Mouse (Mus musculus) CH12.LX (cell line): ENCODE measurements around the gene Dcbld1. TPM values are rescaled to one million over a fixed set of nuclear protein-coding genes. Genes with fewer than 3 reads are reported as not detected.

ENCODE experiments used
- DNase-seq: peaks from one replicate; pipeline ENCODE4 v3.0.0-alpha.2; 2013; ENCODE audit errors: extremely low read depth
- H3K27ac ChIP-seq: 2 replicates; pipeline ENCODE4 v1.5.1; 2012; ENCODE audit warnings: low read depth, mild to moderate bottlenecking, control low read depth, moderate library complexity; ENCODE audit not compliant: insufficient read depth
- H3K27me3 ChIP-seq: replicated peaks from 2 replicates; pipeline ENCODE3; 2012; ENCODE audit warnings: inconsistent platforms
- H3K36me3 ChIP-seq, 2 experiments: replicated peaks in 1 of 2; 2 replicates each; pipeline versions ENCODE3 to v1.6.1; 2012; ENCODE audit warnings: inconsistent platforms in 1 of 2, low read length in 1 of 2, mild to moderate bottlenecking in 1 of 2, mixed read lengths in 1 of 2, moderate library complexity in 1 of 2; ENCODE audit not compliant: control insufficient read depth in 1 of 2, insufficient read depth in 1 of 2
- H3K4me1 ChIP-seq, 2 experiments: 2 replicates each; pipeline ENCODE4 v1.6.1; 2012; ENCODE audit warnings: inconsistent platforms in 1 of 2, moderate library complexity in 1 of 2; ENCODE audit not compliant: insufficient read depth in 2 of 2, control insufficient read depth in 1 of 2
- H3K4me2 ChIP-seq: 2 replicates; pipeline ENCODE4 v1.6.1; 2012; ENCODE audit warnings: low read depth, mild to moderate bottlenecking, control low read depth; ENCODE audit not compliant: poor library complexity, insufficient read depth, severe bottlenecking
- H3K4me3 ChIP-seq, 3 experiments: fragments of 150-350 bp in 1 of 3; sonication (generic) in 1 of 3; replicated peaks in 1 of 3; 2 replicates each; pipeline versions ENCODE3 to v1.5.1; 2011 to 2012; ENCODE audit warnings: low read depth in 2 of 3, low read length in 2 of 3, mild to moderate bottlenecking in 2 of 3, moderate library complexity in 2 of 3, control low read depth in 1 of 3, improper control_type of control experiment in 1 of 3, inconsistent platforms in 1 of 3, mixed read lengths in 1 of 3; ENCODE audit not compliant: poor library complexity in 1 of 3
- H3K79me2 ChIP-seq: replicated peaks from 2 replicates; pipeline ENCODE4 v1.6.1; 2012; ENCODE audit warnings: mild to moderate bottlenecking, moderate library complexity; ENCODE audit not compliant: control insufficient read depth, poor library complexity, insufficient read depth, severe bottlenecking; ENCODE audit errors: extremely low read depth
- H3K9ac ChIP-seq: 2 replicates; pipeline ENCODE4 v1.6.1; 2012; ENCODE audit warnings: low read depth, mild to moderate bottlenecking, control low read depth, moderate library complexity; ENCODE audit not compliant: insufficient read depth
- H3K9me3 ChIP-seq: replicated peaks from 2 replicates; pipeline ENCODE3; 2012; ENCODE audit warnings: low read length, inconsistent platforms, mixed read lengths
- CHD1 ChIP-seq: IDR thresholded peaks from 2 replicates; pipeline ENCODE4 v1.6.1; 2012; ENCODE audit warnings: low read depth, low read length, improper control_type of control experiment, inconsistent platforms
- CHD2 ChIP-seq: IDR thresholded peaks from 2 replicates; pipeline ENCODE4 v1.6.1; 2011; ENCODE audit warnings: low read length, improper control_type of control experiment
- CTCF ChIP-seq, 2 experiments: IDR thresholded peaks in 1 of 2; conservative IDR thresholded peaks in 1 of 2; 2 replicates each; pipeline ENCODE4 v1.5.1; 2011 to 2012; ENCODE audit warnings: low read depth in 2 of 2, low read length in 2 of 2, improper control_type of control experiment in 1 of 2, inconsistent platforms in 1 of 2, mild to moderate bottlenecking in 1 of 2, moderate library complexity in 1 of 2
- ETS1 ChIP-seq: conservative IDR thresholded peaks from 2 replicates; pipeline ENCODE4 v1.6.1; 2012; ENCODE audit warnings: low read depth, mild to moderate bottlenecking, inconsistent platforms, low read length, improper control_type of control experiment, moderate library complexity
- HCFC1 ChIP-seq: IDR thresholded peaks from 2 replicates; pipeline ENCODE4 v1.6.1; 2012; ENCODE audit warnings: low read depth, mild to moderate bottlenecking, inconsistent platforms, low read length, improper control_type of control experiment
- IRF4 ChIP-seq: IDR thresholded peaks from 2 replicates; pipeline ENCODE4 v1.6.1; 2014; ENCODE audit warnings: low read depth, mild to moderate bottlenecking, inconsistent platforms, low read length, improper control_type of control experiment
- KAT2A ChIP-seq: IDR thresholded peaks from 2 replicates; pipeline ENCODE4 v1.6.1; 2012; ENCODE audit warnings: low read length, improper control_type of control experiment, inconsistent platforms; ENCODE audit not compliant: insufficient replicate concordance
- MAZ ChIP-seq: IDR thresholded peaks from 2 replicates; pipeline ENCODE4 v1.6.1; 2012; ENCODE audit warnings: low read depth, mild to moderate bottlenecking, inconsistent platforms, low read length, improper control_type of control experiment, moderate library complexity
- MEF2A ChIP-seq: IDR thresholded peaks from 2 replicates; pipeline ENCODE4 v1.6.1; 2014; ENCODE audit warnings: low read depth, mild to moderate bottlenecking, inconsistent platforms, low read length, improper control_type of control experiment, borderline replicate concordance
- MXI1 ChIP-seq: IDR thresholded peaks from 2 replicates; pipeline ENCODE4 v1.6.1; 2011; ENCODE audit warnings: mild to moderate bottlenecking, low read depth, low read length, improper control_type of control experiment
- NRF1 ChIP-seq: IDR thresholded peaks from 2 replicates; pipeline ENCODE4 v1.6.1; 2014; ENCODE audit warnings: low read depth, mild to moderate bottlenecking, inconsistent platforms, low read length, improper control_type of control experiment, moderate library complexity
- PAX5 ChIP-seq: IDR thresholded peaks from 2 replicates; pipeline ENCODE4 v1.6.1; 2012; ENCODE audit warnings: low read length, inconsistent platforms, mixed read lengths
- POLR2AphosphoS2 ChIP-seq: IDR thresholded peaks from 2 replicates; pipeline ENCODE4 v1.6.1; 2011; ENCODE audit warnings: low read depth, low read length, improper control_type of control experiment
- RAD21 ChIP-seq: IDR thresholded peaks from 2 replicates; pipeline ENCODE4 v1.6.1; 2011; ENCODE audit warnings: low read depth, mild to moderate bottlenecking, low read length, improper control_type of control experiment, moderate library complexity
- SMC3 ChIP-seq: IDR thresholded peaks from 2 replicates; pipeline ENCODE4 v1.6.1; 2011; ENCODE audit warnings: low read depth, low read length, improper control_type of control experiment
- TBP ChIP-seq: conservative IDR thresholded peaks from 2 replicates; pipeline ENCODE4 v1.6.1; 2011; ENCODE audit warnings: low read depth, low read length, improper control_type of control experiment
- UBTF ChIP-seq: IDR thresholded peaks from 2 replicates; pipeline ENCODE4 v1.6.1; 2012; ENCODE audit warnings: low read depth, mild to moderate bottlenecking, inconsistent platforms, low read length, improper control_type of control experiment, moderate library complexity
- USF1 ChIP-seq: IDR thresholded peaks from 2 replicates; pipeline ENCODE4 v1.6.1; 2014; ENCODE audit warnings: low read depth, mild to moderate bottlenecking, inconsistent platforms, low read length, improper control_type of control experiment
- ZKSCAN1 ChIP-seq: IDR thresholded peaks from 2 replicates; pipeline ENCODE4 v1.6.1; 2012; ENCODE audit warnings: low read depth, inconsistent platforms, low read length, improper control_type of control experiment, borderline replicate concordance
- ZMIZ1 ChIP-seq: IDR thresholded peaks from 2 replicates; pipeline ENCODE4 v1.6.1; 2012; ENCODE audit warnings: low read depth, mild to moderate bottlenecking, inconsistent platforms, low read length, improper control_type of control experiment
- ZNF384 ChIP-seq: IDR thresholded peaks from 2 replicates; pipeline ENCODE4 v1.6.1; 2012; ENCODE audit warnings: low read depth, low read length, improper control_type of control experiment, inconsistent platforms
- dilution Hi-C: fragments of 300-500 bp; cut with MboI; formaldehyde crosslinking; loops from 2 replicates; pipeline ENCODE4 v1.14.3; 2020; ENCODE audit warnings: low sequenced_read_pairs; ENCODE audit not compliant: extremely low pct_unique_long_range_greater_than_20kb, extremely low pct_ligation_motif_present
- in situ Hi-C: fragments of 300-500 bp; cut with MboI; formaldehyde crosslinking; loops from 3 replicates; pipeline ENCODE4 v1.14.3; 2019; ENCODE audit warnings: low sequenced_read_pairs, low pct_ligation_motif_present, low pct_unique_long_range_greater_than_20kb, mixed read lengths
- polyA plus RNA-seq: library from polyadenylated mRNA; unstranded; fragments of >175 nt; gene quantifications from 2 replicates; pipeline ENCODE4 v1.2.1, GENCODE M21; 2012; ENCODE audit warnings: low read depth; ENCODE audit not compliant: insufficient read length
- total RNA-seq, 2 experiments: library from RNA; depleted of rRNA; stranded (reverse); fragments of 300-350 nt in 1 of 2; fragments of >200 nt in 1 of 2; gene quantifications; 2 replicates each; pipeline ENCODE4 v1.2.3; 2012 to 2014

The Dcbld1 gene
- total and polyA plus RNA-seq, 3 experiments = 0.93 to 3.5 (median 2.7) TPM

- H3K36me3 ChIP-seq = no peaks in the 10 kb centered on the region
- H3K4me1 ChIP-seq = peaks cover 0 to 7% of the 10 kb centered on the region in 2 experiments; a peak in 2 of 4 replicates
- dilution Hi-C loops (no loop called here), in situ Hi-C loops (loop anchor here (5.0 kb wide), 1 partner anchor 153 kb away; the partner anchor contains the start of gene Nepn)
- no peak overlapping the region for H3K4me3 ChIP-seq
- H3K27me3 ChIP-seq = peaks cover 3% of the 10 kb centered on the region
- no peak for DNase-seq
- no peaks in the 10 kb centered on the region for H3K9me3 ChIP-seq
- H3K79me2 ChIP-seq = no peaks in the 10 kb centered on the region
- H3K27ac ChIP-seq = no peak overlapping the region
- TF ChIP-seq HCFC1 (no peak), ZNF384 (0 out of 2 replicates have a peak, but pooled peaks have one; percentile 4)
- H3K9ac ChIP-seq = no peak overlapping the region
- H3K4me2 ChIP-seq = peak overlapping the region; percentile 71; the same call in 1 of the 2 replicates
These were observed 1.2 kb downstream of the Dcbld1 start for GRCm38 (mm10) chr10:52234654-52234981.

GRCm38 (mm10) chr10:52235461-52235860 is 2.0 kb downstream of the Dcbld1 start:
- in situ Hi-C loops = no loop called here
- dilution Hi-C loops = no loop called here
- TF ChIP-seq IRF4 (no peak), CHD2 (no peak), RAD21 (no peak), ETS1 (no peak), ZNF384 (no peak), USF1 (no peak), UBTF (no peak), TBP (no peak), NRF1 (no peak), MAZ (no peak), CHD1 (no peak), PAX5 (no peak)
- Histone ChIP-seq H3K4me1 (peaks cover 0 to 7% of the 10 kb centered on the region in 2 experiments; a peak in 2 of 4 replicates), H3K27me3 (peaks cover 3% of the 10 kb centered on the region), H3K4me3 (no peak overlapping the region), H3K4me2 (no peak overlapping the region), H3K9ac (no peak overlapping the region), H3K79me2 (no peaks in the 10 kb centered on the region), H3K9me3 (no peaks in the 10 kb centered on the region), H3K36me3 (no peaks in the 10 kb centered on the region), H3K27ac (no peak overlapping the region)
- DNase-seq = no peak

- in situ Hi-C loops (no loop called here), dilution Hi-C loops (no loop called here)
- Histone ChIP-seq H3K4me2 (no peak overlapping the region), H3K9me3 (no peaks in the 10 kb centered on the region), H3K27me3 (no peaks in the 10 kb centered on the region), H3K27ac (no peak overlapping the region), H3K36me3 (no peaks in the 10 kb centered on the region), H3K4me1 (no peaks in the 10 kb centered on the region), H3K79me2 (no peaks in the 10 kb centered on the region), H3K4me3 (no peak overlapping the region), H3K9ac (no peak overlapping the region)
- TF ChIP-seq MXI1 (no peak), SMC3 (no peak), POLR2AphosphoS2 (no peak), USF1 (no peak), MEF2A (no peak), NRF1 (no peak), ZKSCAN1 (no peak), KAT2A (no peak), ZMIZ1 (no peak), CTCF (conservative IDR thresholded peaks at IDR 0.05 in 1 of 2, IDR thresholded peaks at IDR 0.05 in 1 of 2; ENCODE audit: low read depth in 2 of 2, low read length in 2 of 2) (no peak)
- DNase-seq = no peak
These were observed 8.6 kb downstream of the Dcbld1 start for GRCm38 (mm10) chr10:52242015-52242414.
